Mouse (Mus musculus) neural tube, embryonic 11.5 days (tissue): ENCODE results near the gene Pnmal2. TPM values are rescaled to one million over a fixed set of nuclear protein-coding genes. Genes with fewer than 3 reads are reported as not detected.

ENCODE experiments used
- ATAC-seq: fragments of 200-750 bp; cut with Nextera tagmentation; 2 replicates; pipeline ENCODE4 v1.8.0; 2017; ENCODE audit warnings: moderate number of reproducible peaks, mild to moderate bottlenecking, moderate TSS enrichment, moderate library complexity; ENCODE audit not compliant: insufficient read depth, low FRiP score, low TSS enrichment
- DNase-seq: peaks from one replicate; pipeline ENCODE4 v3.0.0-alpha.2; 2015; ENCODE audit warnings: low spot score
- H3K27ac ChIP-seq: fragments of 300-500 bp; sonication (generic); 2 replicates; pipeline ENCODE4 v1.5.1; 2014; ENCODE audit warnings: low read depth, mild to moderate bottlenecking, low read length
- H3K27me3 ChIP-seq: fragments of 300-500 bp; sonication (generic); 2 replicates; pipeline ENCODE4 v1.6.1; 2014; ENCODE audit warnings: mild to moderate bottlenecking, low read length, mixed read lengths; ENCODE audit not compliant: control insufficient read depth, insufficient read depth
- H3K36me3 ChIP-seq: fragments of 300-500 bp; sonication (generic); 2 replicates; pipeline ENCODE4 v1.6.1; 2014; ENCODE audit warnings: mild to moderate bottlenecking, low read length, moderate library complexity, mixed read lengths; ENCODE audit not compliant: control insufficient read depth, insufficient read depth
- H3K4me1 ChIP-seq: fragments of 300-500 bp; sonication (generic); 2 replicates; pipeline ENCODE4 v1.6.1; 2014; ENCODE audit warnings: low read length, mixed read lengths; ENCODE audit not compliant: control insufficient read depth, insufficient read depth
- H3K4me2 ChIP-seq: fragments of 300-500 bp; sonication (generic); 2 replicates; pipeline ENCODE4 v1.6.1; 2014; ENCODE audit warnings: low read depth, mild to moderate bottlenecking, moderate library complexity
- H3K4me3 ChIP-seq: fragments of 300-500 bp; sonication (generic); 2 replicates; pipeline ENCODE4 v1.5.1; 2014; ENCODE audit warnings: low read depth, low read length
- H3K9ac ChIP-seq: fragments of 300-500 bp; sonication (generic); 2 replicates; pipeline ENCODE4 v1.6.1; 2014; ENCODE audit warnings: mild to moderate bottlenecking, low read length
- H3K9me3 ChIP-seq: fragments of 300-500 bp; sonication (generic); 2 replicates; pipeline ENCODE4 v1.6.1; 2016; ENCODE audit warnings: low read length; ENCODE audit not compliant: control insufficient read depth
- WGBS: fragments of 180-500 bp; shearing (Covaris S2); extraction: QIAGEN DNeasy Blood & Tissue Kit; methylation state at CpG from one replicate; pipeline ENCODE4 v1.1.7; 2014; 5-methylcytosine and 5-hydroxymethylcytosine counted together
- polyA plus RNA-seq: library from polyadenylated mRNA; unstranded; fragments of >200 nt; fragmentation: Nextera tagmentation; extraction: Ambion mirVana; gene quantifications from 2 replicates; pipeline ENCODE4 v1.2.1, GENCODE M21; 2014

Pnmal2 gene
- polyA plus RNA-seq, 1 experiment from 2014 or later: 9.4 TPM

- Histone ChIP-seq H3K36me3 (no peaks in the 10 kb centered on the region), H3K9me3 (no peaks in the 10 kb centered on the region), H3K4me2 (no peak overlapping the region), H3K9ac (no peak overlapping the region), H3K4me3 (no peak overlapping the region), H3K27ac (no peak overlapping the region), H3K4me1 (no peaks in the 10 kb centered on the region), H3K27me3 (no peaks in the 10 kb centered on the region)
- WGBS: 92% methylated on average over 41 of the region's 41 CpGs
- ATAC-seq (no peak), DNase-seq (no peak)
Observed at GRCm38 (mm10) chr7:16906889-16907559, 37.5 kb upstream of the Pnmal2 start.

DNA sequence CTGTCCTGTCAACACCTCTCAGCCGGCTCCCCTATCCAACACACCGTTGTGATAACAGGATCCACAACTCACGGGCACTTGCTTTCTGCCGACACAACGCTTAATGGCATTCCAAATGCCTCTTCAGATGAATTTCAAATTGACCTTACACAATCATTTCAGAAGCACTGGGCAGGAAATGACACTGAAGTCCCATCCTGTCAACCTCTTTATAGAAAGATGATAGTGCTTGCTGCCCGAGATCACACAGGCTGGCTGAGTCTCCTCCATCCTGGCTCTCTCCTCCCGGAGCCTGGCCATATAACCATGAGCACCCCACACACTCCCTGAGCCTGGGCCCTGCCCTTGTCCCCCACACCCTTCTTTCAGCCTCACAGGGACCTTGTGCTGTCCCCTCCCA, 36.6 kb upstream of the Pnmal2 start:
- H3K4me1 ChIP-seq: no peaks in the 10 kb centered on the region
- H3K9ac ChIP-seq: no peak overlapping the region; the same call in 1 of the 2 replicates
- H3K36me3 ChIP-seq: no peaks in the 10 kb centered on the region
- H3K27ac ChIP-seq: no peak overlapping the region
- H3K4me3 ChIP-seq: no peak overlapping the region
- H3K4me2 ChIP-seq: no peak overlapping the region
- ATAC-seq: no peak
- no peaks in the 10 kb centered on the region for H3K9me3 ChIP-seq
- no peaks in the 10 kb centered on the region for H3K27me3 ChIP-seq
- no peak for DNase-seq
- 79% methylated on average over 7 of the region's 7 CpGs for WGBS

DNA sequence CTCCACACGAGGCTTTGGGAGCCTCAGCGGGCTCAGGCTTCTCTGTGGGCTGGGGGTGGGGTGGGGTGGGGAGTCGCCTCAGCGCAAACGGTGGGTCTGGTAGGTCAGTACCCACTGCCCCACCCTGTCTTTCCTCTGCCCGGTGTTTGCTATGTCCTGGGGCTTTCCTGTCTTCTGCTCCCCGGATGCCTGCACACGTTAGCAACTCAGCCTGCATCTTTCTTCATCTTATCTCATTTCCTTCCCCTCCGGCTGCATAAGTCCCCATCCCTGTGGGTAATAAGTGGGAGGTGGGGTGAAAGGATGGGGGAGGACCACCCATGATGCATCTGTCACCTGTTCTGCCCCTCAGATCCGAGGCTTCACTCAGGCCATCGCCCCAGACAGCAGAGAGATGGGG, 36.1 kb upstream of the Pnmal2 start:
- Histone ChIP-seq H3K4me2 (no peak overlapping the region), H3K9ac (no peak overlapping the region; the same call in 1 of the 2 replicates), H3K4me1 (no peaks in the 10 kb centered on the region), H3K36me3 (no peaks in the 10 kb centered on the region), H3K9me3 (no peaks in the 10 kb centered on the region), H3K4me3 (no peak overlapping the region), H3K27me3 (no peaks in the 10 kb centered on the region), H3K27ac (no peak overlapping the region)
- ATAC-seq (no peak), DNase-seq (no peak)
- WGBS: 62% methylated on average over 11 of the region's 11 CpGs

GRCm38 (mm10) chr7:16908859-16909258, 35.6 kb upstream of the Pnmal2 start:
- no peak overlapping the region; the same call in 1 of the 2 replicates for H3K9ac ChIP-seq
- H3K4me3 ChIP-seq: no peak overlapping the region
- DNase-seq (no peak), ATAC-seq (no peak)
- no peak overlapping the region for H3K27ac ChIP-seq
- no peaks in the 10 kb centered on the region for H3K36me3 ChIP-seq
- WGBS: 67% methylated on average over 11 of the region's 11 CpGs
- no peaks in the 10 kb centered on the region for H3K27me3 ChIP-seq
- H3K4me1 ChIP-seq: no peaks in the 10 kb centered on the region
- no peak overlapping the region for H3K4me2 ChIP-seq
- H3K9me3 ChIP-seq: no peaks in the 10 kb centered on the region

GRCm38 (mm10) chr7:16909909-16910308, 34.6 kb upstream of the Pnmal2 start:
- no peak overlapping the region for H3K4me2 ChIP-seq
- peaks cover 4% of the 10 kb centered on the region; the same call in 1 of the 2 replicates for H3K36me3 ChIP-seq
- H3K9ac ChIP-seq: no peak overlapping the region
- H3K27ac ChIP-seq: no peak overlapping the region
- H3K4me3 ChIP-seq: no peak overlapping the region
- no peaks in the 10 kb centered on the region for H3K4me1 ChIP-seq
- ATAC-seq (no peak), DNase-seq (no peak)
- 51% methylated on average over 10 of the region's 10 CpGs for WGBS
- H3K27me3 ChIP-seq: no peaks in the 10 kb centered on the region
- H3K9me3 ChIP-seq: no peaks in the 10 kb centered on the region

- no peak for ATAC-seq
- H3K9me3 ChIP-seq: no peaks in the 10 kb centered on the region
- WGBS: 95% methylated on average over 3 of the region's 3 CpGs
Observed at GRCm38 (mm10) chr7:16911904-16912303, 32.6 kb upstream of the Pnmal2 start.

DNA sequence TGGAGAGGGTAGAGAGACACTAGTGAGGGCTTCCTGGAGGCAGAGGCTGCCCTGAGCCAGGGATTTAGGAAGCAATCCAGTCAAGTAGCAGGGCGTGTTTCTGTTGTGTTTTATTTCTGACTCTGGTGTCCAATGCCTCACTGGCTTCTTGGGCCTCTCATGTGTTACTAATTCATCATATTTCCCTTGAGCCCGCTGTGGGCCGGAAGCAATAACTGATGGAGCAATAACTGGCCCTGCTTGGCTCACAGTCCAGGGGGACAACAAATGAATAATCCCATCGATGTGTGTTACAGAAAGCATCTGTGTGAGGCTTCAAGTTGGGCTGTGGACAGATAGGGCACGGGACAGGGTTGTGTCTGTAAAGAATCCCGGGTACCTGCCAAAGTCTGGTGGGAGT, 32.1 kb upstream of the Pnmal2 start:
- Histone ChIP-seq H3K27ac (no peak overlapping the region), H3K36me3 (peaks cover 20% of the 10 kb centered on the region), H3K9ac (no peak overlapping the region), H3K4me1 (no peaks in the 10 kb centered on the region), H3K4me3 (no peak overlapping the region), H3K9me3 (no peaks in the 10 kb centered on the region), H3K4me2 (no peak overlapping the region), H3K27me3 (no peaks in the 10 kb centered on the region)
- DNase-seq: no peak
- WGBS: 77% methylated on average over 6 of the region's 6 CpGs
- no peak for ATAC-seq

More at GRCm38 (mm10) chr7:16911904-16912303, 32.6 kb upstream of the Pnmal2 start:
- Histone ChIP-seq H3K4me1 (no peaks in the 10 kb centered on the region), H3K9ac (no peak overlapping the region), H3K27ac (no peak overlapping the region), H3K36me3 (peaks cover 15% of the 10 kb centered on the region), H3K4me2 (no peak overlapping the region), H3K27me3 (no peaks in the 10 kb centered on the region), H3K4me3 (no peak overlapping the region)
- DNase-seq: no peak

GRCm38 (mm10) chr7:16913806-16914452, 30.6 kb upstream of the Pnmal2 start:
- Histone ChIP-seq H3K9ac (no peak overlapping the region; the same call in 1 of the 2 replicates), H3K36me3 (peaks cover 30% of the 10 kb centered on the region), H3K27me3 (no peaks in the 10 kb centered on the region), H3K4me1 (no peaks in the 10 kb centered on the region), H3K4me3 (no peak overlapping the region), H3K27ac (no peak overlapping the region), H3K9me3 (no peaks in the 10 kb centered on the region), H3K4me2 (no peak overlapping the region)
- ATAC-seq (peak; percentile 54; the same call in 1 of the 2 replicates), DNase-seq (peak; percentile 72)
- 39% methylated on average over 10 of the region's 10 CpGs for WGBS
